Mouse (Mus musculus) brown adipose tissue, adult 24 weeks (tissue): ENCODE measurements around the gene Shkbp1. TPM values are rescaled to one million over a fixed set of nuclear protein-coding genes. Genes with fewer than 3 reads are reported as not detected.

Experiments used
- H3K27ac ChIP-seq: fragments of 200-500 bp; replicated peaks from 2 replicates; pipeline ENCODE4 v1.5.1; 2012; ENCODE audit warnings: low read depth, mild to moderate bottlenecking, low read length
- H3K4me1 ChIP-seq: fragments of 200-500 bp; 2 replicates; pipeline ENCODE4 v1.6.1; 2012; ENCODE audit warnings: low read length, mixed read lengths; ENCODE audit not compliant: control insufficient read depth, insufficient read depth, insufficient read length
- H3K4me3 ChIP-seq: fragments of 200-500 bp; 2 replicates; pipeline ENCODE4 v1.5.1; 2012; ENCODE audit warnings: low read depth, mild to moderate bottlenecking, low read length, moderate library complexity; ENCODE audit not compliant: insufficient read depth
- polyA plus RNA-seq: library from polyadenylated mRNA; stranded (reverse); fragments of >200 nt; gene quantifications from 2 replicates; pipeline ENCODE4 v1.2.4, GENCODE M21; 2012; ENCODE audit not compliant: missing spikeins, insufficient read depth, insufficient read length

Shkbp1 gene
- polyA plus RNA-seq, 1 experiment: 11.6 TPM

DNA sequence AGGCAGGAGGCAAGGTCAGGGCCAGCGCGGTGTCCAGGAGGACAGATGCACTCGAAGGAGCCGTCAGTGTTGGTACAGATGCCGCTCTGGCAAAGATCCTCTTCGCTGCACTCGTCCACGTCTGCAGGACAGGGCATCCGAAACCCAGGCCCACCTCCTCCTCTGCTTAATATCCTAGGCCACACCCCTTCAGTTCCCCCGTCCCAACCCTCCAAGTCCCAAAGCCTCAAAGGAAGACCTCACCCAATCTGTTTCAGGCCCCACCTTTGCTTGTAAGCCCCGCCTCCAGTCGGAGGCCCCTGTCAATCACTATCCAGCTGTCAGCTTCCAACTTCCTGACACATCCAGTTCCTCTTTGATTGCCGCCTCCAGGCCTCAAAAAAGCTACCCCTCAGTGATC, 33.5 kb downstream of the Shkbp1 start:
- Histone ChIP-seq H3K27ac (peak overlapping the region; percentile 49; the same call in 1 of the 2 replicates), H3K4me1 (peaks cover 13% of the 10 kb centered on the region; the same call in 1 of the 2 replicates), H3K4me3 (0 out of 2 replicates have a peak overlapping the region, but pooled peaks have one; percentile 17)

GRCm38 (mm10) chr7:27319411-27319810, 36.4 kb downstream of the Shkbp1 start:
- no peak overlapping the region for H3K4me3 ChIP-seq
- H3K4me1 ChIP-seq: peaks cover 2% of the 10 kb centered on the region; the same call in 1 of the 2 replicates
- H3K27ac ChIP-seq: no peak overlapping the region

GRCm38 (mm10) chr7:27315958-27316357, 39.9 kb downstream of the Shkbp1 start:
- Histone ChIP-seq H3K4me1 (peaks cover 2% of the 10 kb centered on the region; the same call in 1 of the 2 replicates), H3K4me3 (no peak overlapping the region), H3K27ac (no peak overlapping the region)

DNA sequence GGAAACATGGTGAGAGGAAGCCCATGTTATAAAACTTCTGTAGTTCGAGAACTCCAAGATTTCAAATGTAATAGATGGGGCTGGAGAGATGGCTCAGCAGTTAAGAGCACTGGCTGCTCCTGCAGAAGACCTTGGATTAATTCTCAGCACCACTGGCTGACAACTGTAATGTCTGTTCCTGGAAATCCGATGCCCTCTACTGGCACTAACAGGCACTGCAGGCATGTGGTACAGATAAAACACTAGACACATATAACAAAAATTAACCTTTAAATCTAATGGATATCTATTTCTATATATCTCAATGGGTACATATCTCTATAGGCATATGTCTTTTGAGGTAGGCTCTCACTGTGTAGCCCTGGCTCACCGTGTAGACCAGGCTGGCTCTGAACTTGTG, 41.4 kb downstream of the Shkbp1 start:
- Histone ChIP-seq H3K4me3 (no peak overlapping the region), H3K27ac (no peak overlapping the region), H3K4me1 (peaks cover 7% of the 10 kb centered on the region)

DNA sequence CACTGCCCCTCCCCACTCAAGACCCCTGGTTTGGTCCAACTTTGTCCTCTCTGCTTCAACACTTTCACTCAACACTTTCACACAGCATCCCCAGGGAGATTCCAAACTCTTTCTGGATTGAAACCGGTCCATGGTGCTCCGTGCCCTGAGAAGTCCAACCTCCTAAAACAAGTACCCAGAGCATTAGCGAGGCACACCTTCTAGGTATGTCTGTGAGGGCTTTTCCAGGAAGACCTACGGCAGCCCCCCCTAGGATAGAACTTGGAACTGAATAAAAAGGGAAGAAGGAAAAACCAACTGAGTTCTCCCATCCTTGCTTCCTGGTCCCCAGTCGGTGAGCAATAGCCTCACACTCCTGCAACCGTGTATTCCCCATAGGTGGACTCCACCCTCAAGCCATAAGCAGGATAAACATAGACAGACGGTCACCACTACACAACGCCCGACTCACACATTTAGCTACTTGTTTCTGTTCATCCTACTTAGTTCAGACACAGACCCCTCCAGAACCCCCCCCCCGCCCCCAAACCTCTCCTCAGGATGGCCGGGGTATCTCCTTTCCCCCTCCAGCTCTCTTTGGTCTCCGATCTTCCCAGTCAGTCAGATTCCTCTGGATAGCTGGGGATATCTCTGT, 44.1 kb downstream of the Shkbp1 start:
- Histone ChIP-seq H3K4me3 (no peak overlapping the region), H3K27ac (no peak overlapping the region), H3K4me1 (peaks cover 7% of the 10 kb centered on the region)

DNA sequence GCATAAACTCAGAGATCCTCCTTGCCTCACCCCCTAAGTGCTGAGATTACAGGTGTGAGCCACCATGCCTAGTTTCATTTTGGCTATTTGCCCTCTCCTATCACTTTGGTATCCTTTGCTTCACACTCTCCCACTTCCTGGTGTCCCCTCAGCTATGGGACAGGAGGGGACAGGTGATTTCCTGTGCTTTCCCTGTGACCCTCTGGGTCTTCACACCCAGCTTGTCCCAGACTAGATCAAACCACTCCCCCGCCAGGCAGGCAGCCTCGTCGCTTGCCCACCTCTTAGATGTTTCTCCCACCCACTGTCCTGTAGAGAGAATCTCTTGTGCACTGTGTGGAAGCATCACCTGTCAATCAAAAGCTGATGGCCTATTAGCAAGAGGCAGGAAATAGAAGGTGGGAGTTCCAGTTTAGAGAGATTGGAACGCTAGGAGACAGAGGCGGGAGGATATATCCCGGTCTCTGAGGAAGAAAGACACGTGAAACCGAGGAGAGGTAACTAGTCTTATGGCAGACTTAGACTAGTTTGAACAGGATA, 44.8 kb downstream of the Shkbp1 start:
- Histone ChIP-seq H3K4me1 (peaks cover 7% of the 10 kb centered on the region), H3K27ac (no peak overlapping the region), H3K4me3 (no peak overlapping the region)

DNA sequence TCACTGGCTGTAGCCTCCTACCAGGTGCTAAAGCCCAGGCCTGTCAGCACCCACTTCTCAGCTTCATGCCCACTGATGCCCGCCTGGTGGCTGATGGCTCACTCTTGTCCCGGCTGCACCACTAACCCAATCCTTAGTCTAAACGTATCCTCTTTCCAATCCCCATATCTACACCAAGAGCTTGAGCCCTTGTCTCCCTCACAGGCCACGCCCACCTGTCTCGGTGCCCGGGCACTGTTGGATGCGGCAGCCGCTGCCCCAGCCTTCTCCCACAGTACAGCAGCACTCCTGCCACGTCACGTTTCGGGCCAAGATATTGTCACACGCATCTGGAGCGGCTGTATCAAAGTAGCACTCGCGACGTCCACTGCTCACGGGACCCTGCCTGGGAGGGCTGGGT, 45.5 kb downstream of the Shkbp1 start:
- Histone ChIP-seq H3K27ac (no peak overlapping the region), H3K4me1 (peaks cover 7% of the 10 kb centered on the region), H3K4me3 (no peak overlapping the region)

GRCm38 (mm10) chr7:27309832-27310231, 46.0 kb downstream of the Shkbp1 start:
- H3K4me1 ChIP-seq: peaks cover 7% of the 10 kb centered on the region
- H3K4me3 ChIP-seq: no peak overlapping the region
- H3K27ac ChIP-seq: no peak overlapping the region

DNA sequence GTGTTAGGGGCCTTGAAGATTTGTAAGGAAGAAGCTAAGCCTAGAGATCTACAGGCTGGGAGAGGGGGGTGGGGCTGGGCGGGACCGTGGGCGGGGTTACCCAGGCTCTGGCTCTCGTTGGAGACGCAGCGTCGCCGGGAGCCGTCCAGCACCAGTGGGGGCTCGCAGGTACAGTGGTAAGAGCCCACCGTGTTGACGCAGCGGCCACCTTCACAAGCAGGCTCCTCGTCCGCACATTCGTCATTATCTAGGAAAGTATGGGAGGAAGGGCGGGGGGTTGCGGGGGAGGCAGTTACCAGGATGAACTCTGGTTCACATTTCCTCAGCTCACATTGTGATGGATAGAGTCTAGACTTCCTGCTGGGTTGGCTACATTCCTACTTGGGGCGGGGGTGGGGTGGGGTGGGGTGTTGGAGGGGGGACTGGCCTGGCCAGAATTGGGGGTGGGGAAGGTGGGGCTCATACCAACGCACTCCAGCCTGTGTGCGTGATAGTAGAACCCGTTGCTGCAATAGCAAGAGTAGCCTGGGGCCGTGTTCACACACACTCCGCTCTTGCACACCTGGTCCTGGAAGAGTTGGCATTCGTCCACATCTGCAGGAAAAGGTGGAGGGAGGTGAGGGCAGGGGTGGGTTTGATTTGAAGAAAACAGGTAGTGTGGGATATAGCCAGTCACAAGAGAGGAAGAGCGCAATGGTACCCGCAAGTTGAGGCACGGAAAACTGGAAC, 46.8 kb downstream of the Shkbp1 start:
- Histone ChIP-seq H3K27ac (peak overlapping the region; percentile 58; the same call in 1 of the 2 replicates), H3K4me3 (no peak overlapping the region), H3K4me1 (peaks cover 7% of the 10 kb centered on the region)

DNA sequence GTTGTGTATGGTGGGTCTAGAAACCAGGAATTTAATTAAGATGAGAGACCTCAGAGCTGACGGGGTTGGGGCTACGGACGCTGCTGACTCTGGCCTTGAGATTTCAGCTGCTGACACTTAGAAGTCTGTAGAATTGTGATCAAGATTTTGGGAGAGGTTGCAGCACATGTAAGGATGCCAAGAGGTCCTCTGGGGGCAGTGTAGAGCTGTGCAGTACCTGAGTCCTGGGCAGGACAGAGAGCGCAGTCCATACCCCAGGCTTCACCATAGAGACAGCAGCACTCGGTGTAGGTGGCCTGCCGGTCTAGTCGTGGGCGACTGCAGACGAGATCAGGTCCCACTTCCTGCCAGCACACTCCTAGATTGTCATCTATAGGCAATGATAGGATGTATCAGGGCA, 48.3 kb downstream of the Shkbp1 start:
- no peak overlapping the region for H3K4me3 ChIP-seq
- no peak overlapping the region for H3K27ac ChIP-seq
- peaks cover 7% of the 10 kb centered on the region for H3K4me1 ChIP-seq

DNA sequence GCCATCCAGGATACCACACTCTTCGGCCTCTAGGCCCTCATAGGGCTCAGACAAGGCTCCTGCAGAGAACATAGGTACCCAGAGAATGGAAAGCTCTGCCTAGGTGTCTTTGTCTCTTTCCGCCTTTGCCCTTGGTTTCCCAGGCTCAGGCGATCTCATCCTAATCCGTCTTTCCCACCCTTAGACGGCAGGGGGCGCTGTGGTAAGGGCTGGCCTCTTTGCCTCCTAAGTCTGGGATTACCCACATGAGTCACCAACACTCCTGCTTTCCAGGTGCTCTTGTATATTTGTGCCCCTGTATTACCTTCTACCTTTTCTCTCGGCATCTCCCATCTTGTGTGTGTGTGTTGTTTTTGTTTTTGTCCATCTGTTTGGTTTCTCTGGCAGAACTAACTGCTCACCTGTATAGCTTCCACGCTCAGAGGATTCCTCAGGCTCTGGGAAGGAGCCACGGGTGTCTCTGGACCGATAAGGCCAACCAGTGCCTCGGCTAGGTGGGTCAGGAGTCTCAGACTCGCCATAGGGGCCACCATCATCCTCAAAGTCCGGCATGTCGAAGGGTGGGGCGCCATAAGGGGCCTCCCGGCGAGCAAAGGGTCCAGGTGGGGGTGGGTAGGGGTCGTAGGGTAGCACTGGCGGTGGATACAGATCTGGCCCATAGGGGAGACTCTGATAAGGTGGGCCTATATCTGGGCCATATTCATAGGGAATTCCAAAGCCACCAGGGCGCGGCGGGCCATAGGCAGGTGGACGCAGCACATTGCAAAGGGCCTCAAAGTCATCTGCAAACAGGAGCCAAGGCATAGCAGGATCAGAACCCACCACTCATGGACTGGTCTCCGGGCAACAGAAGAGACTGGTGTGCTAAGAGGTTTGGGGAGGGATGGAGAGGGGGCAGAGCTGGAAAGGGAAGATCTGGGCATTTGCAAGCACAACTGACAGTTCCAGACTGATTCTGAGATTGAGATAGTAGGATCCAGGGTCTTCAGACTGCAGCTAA, 49.4 kb downstream of the Shkbp1 start:
- H3K27ac ChIP-seq: no peak overlapping the region
- peaks cover 7% of the 10 kb centered on the region for H3K4me1 ChIP-seq
- H3K4me3 ChIP-seq: no peak overlapping the region

- H3K27ac ChIP-seq: no peak overlapping the region
- H3K4me1 ChIP-seq: peaks cover 1% of the 10 kb centered on the region; the same call in 1 of the 2 replicates
- no peak overlapping the region for H3K4me3 ChIP-seq
Observed at GRCm38 (mm10) chr7:27305091-27305730, 50.6 kb downstream of the Shkbp1 start.

- no peak overlapping the region for H3K4me3 ChIP-seq
- H3K27ac ChIP-seq: no peak overlapping the region
- no peaks in the 10 kb centered on the region for H3K4me1 ChIP-seq
Observed at GRCm38 (mm10) chr7:27302172-27302571, 53.6 kb downstream of the Shkbp1 start.

GRCm38 (mm10) chr7:27300801-27301200, 55.0 kb downstream of the Shkbp1 start:
- H3K4me3 ChIP-seq: no peak overlapping the region
- no peaks in the 10 kb centered on the region for H3K4me1 ChIP-seq
- H3K27ac ChIP-seq: no peak overlapping the region
